Mouse (Mus musculus) heart, postnatal 25 days (tissue): ENCODE measurements at regions not wholly inside any gene's neighbourhood (a gene's known extent, or its start where the extent isn't known, plus 50 kb on each side); places are given as distances from the start of the nearest gene placed in this dataset.

Experiments
- DNase-seq: peaks from one replicate; pipeline ENCODE4 v3.0.0; 2022; ENCODE audit warnings: low spot score
- intact Hi-C: fragments of 180-260 bp; cut with DNase I; formaldehyde crosslinking; loops from one replicate; pipeline ENCODE4 v1.15.1; 2025

DNA sequence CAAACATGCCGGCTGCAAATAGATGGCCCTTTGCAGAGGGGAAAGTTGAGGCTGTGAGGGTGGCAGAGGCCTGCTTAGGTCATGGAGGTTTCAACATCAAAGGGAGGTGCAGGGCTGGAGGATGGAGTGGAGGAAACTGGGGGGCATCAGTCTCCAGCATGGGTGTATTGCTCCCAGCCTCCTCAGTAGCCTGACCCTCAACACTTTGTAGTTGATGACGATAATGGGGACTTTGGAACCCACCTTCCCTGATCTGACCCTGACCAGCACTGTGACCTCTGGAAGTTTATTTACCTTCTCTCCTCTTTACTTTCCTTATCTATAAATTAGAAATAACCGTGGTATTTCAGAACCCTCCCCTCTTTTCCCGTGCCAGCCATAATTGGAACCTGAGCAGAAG is 56.2 kb downstream of the Gm26897 start:
- no peak for DNase-seq
- intact Hi-C loops, result no loop called here

DNA sequence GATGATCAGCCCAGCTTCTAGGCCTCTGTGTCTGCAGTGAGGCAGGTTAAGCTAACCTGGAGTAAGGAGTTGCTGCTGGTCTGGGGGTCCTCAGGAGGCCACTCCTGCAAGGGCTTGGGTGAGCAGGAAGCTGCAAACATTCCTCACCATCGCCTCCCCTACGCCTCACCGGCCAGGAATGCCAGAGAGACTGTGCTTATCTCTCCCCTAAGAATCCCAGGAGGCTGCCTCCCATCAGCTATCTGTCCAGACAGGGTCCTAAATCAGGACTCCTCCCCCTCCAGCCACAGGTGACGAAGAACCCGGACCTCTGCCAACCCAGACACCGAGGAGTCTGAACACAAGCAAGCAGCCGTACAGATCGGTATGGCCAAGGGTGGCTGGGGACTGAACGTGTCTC is 56.8 kb downstream of the Gm26897 start:
- no peak for DNase-seq
- intact Hi-C loops, result no loop called here

DNA sequence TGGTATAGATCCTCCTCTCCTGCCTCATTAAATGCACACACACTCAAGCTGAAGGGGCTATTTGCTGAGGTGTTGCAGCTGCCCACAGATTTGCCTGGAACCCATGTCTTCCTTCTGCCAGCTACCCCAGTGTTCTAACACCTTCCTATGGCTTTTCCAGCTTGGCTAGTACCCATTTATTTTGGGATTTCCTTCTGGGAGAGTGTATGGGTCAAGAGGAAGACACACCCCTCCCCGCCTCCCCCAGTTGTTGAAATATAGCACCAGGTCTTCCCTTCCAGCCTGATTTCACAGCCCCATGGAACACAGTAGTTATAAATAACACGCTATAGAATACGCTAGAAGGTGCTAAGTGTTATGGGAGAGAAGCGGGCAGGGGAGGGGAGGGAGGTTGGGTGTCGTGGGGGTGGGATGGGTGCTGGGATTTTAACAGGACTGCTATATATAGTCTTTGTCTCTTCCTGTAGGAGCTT is 57.4 kb downstream of the Gm26897 start:
- intact Hi-C loops, result no loop called here
- DNase-seq, result no peak

DNA sequence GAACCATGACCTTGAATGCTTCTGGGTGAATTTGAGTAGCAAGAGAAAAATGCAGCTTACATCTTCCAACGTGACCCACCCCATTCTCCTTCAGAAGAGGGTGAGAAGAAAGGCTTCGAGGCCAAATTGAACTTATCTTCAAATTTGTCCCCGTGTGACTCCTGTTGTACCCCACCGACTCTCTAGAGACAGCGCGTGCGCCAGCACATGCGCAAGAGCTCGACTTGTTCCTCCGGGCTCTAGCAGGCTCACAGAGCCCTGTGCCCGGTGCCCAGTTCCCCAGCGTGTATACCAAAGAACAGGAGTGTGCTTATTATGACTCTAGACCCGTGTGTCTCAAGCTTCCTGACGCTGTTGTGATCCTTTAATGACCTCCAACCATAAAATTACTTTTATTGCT is 59.0 kb downstream of the Gm26897 start:
- no peak for DNase-seq
- intact Hi-C loops, result no loop called here

GRCm38 (mm10) chr5:111793178-111793577 is 59.5 kb downstream of the Gm26897 start:
- intact Hi-C loops, result no loop called here

GRCm38 (mm10) chr5:111796889-111797288 is 63.2 kb downstream of the Gm26897 start:
- intact Hi-C loops, result no loop called here
- no peak for DNase-seq

More at GRCm38 (mm10) chr5:111793178-111793577, 59.5 kb downstream of the Gm26897 start:
- DNase-seq, result no peak

DNA sequence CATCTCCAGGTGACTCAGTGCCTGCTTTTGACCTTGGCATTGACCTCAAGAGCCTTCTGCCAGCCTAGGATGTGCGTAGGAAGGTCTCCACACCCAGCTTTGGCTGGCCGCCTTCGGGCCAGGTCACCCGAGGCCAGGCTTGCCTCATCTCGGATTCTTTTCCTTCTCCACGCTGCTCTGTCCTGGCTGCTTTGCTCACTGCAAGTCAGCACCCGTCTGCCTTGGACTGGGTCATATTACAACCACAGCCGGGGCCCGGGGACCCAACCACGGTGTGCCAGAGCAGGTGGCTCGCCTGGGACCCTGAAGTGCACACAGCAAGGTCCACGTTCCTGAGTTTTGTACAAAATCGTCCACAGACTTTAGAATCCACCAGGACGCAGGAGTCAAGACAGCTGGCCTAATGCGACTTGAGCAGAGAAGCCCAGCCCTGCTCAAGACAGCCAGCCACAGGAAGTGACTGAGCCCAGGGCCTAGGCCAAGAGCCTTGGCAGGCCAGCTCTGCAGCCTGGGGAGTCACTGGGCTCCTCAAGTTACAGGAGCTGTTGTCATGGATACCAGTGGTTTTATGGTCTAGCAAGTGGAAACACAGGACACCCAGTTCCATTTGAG is 66.1 kb downstream of the Gm26897 start:
- DNase-seq, result peak; percentile 86
- intact Hi-C loops, result no loop called here

DNA sequence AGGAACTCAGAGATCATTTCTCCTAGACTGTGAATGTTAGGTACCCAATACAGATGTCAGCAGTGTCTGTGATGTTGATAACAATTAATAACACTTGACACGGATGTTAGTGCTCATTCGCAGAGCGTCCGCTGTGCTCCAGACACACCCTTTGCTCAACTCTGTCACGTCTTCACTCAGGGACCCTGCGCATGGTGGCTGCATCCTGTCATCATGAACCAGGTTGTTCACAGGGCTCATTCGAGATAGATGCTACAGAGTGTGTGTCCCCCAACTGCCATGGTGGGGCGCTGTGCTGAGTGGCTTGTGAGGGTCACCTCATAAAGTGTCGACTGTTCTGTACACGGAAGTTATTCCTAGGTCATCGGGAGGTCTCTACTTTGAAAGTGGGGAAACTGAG is 66.8 kb downstream of the Gm26897 start:
- no peak for DNase-seq
- intact Hi-C loops, result no loop called here

DNA sequence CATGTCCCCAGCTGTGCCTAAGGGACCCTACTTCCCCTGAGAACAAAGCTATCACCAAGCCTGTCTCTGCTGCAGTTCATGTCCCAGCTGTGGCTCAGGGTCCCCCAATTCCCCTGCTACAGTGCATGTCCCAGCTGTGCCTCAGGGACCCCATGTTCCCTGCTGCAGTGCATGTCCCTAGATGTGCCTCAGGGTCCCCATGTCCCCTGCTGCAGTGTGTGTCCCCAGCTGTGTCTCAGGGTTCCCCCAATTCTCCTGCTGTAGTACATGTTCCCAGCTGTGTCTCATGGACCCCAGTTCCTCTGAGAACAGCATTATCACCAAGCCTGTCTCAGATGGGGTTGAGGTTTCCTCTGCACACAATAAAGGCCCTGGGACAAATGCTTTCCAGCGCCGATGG is 67.3 kb downstream of the Gm26897 start:
- intact Hi-C loops, result no loop called here
- no peak for DNase-seq

DNA sequence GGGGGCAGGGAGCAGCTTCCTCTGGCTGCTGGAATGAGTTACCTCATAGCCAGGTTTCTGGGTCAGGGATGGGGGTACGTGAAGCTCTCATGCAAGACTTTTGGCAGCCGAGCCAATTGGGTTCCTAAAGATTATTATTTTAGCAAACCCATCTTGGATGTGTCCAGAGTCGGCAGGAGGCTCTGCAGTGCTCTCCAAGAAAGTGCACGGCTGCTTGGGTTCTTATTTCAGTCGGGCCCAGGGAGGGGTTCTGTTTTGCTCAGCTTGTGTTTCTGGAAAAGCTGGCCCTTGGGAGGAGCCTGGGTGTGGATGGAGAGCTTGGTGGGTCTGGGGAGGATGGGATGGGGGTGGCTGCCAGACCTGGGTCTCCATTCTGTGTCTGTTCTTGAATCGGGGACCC is 70.8 kb downstream of the Gm26897 start:
- intact Hi-C loops, result no loop called here
- no peak for DNase-seq

GRCm38 (mm10) chr5:111805150-111805549 is 71.4 kb downstream of the Gm26897 start:
- DNase-seq, result no peak
- intact Hi-C loops, result no loop called here

GRCm38 (mm10) chr5:111805761-111806191 is 72.1 kb downstream of the Gm26897 start:
- no peak for DNase-seq

DNA sequence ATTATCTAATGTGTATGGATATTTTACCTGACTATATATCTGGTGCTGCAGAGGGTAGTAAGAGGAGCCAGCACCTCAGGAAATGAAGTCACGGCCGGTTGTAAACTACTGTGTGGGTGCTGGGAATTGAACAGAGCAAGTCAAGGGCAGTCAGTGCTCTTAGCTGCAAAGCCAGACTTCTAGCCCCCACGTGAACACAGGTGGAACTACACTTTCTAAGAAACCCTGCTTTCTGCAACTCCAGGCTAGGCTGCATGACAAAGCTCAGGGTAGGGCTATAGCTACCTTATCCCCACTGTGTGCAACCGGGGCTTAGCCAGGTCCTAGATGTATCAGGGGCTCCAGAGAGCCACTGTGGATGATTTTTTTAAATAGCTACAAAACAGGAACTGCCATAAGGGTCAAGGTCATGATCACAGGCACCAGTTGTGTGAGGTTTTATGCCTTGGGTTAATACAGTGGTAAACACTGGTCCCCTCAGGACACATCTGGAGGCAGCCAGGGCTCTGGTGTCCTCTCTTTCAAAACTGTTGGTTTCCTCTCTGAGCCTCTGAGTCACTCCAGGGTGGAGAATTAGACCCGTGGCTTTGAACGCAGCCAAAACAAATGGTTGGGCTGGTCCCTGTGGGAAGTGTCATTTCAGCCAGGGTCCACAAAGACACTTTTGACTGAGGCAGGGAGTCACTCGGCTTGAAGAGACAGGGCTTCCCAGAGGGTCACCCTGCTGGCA is 76.5 kb downstream of the Gm26897 start:
- peak; percentile 69 for DNase-seq
- intact Hi-C loops, result no loop called here

More at GRCm38 (mm10) chr5:111805761-111806191, 72.1 kb downstream of the Gm26897 start:
- intact Hi-C loops, result no loop called here

GRCm38 (mm10) chr5:111812581-111812980 is 78.9 kb downstream of the Gm26897 start:
- intact Hi-C loops, result no loop called here
- DNase-seq, result no peak

GRCm38 (mm10) chr5:111813090-111813753 is 79.5 kb downstream of the Gm26897 start:
- intact Hi-C loops, result no loop called here
- DNase-seq, result no peak

DNA sequence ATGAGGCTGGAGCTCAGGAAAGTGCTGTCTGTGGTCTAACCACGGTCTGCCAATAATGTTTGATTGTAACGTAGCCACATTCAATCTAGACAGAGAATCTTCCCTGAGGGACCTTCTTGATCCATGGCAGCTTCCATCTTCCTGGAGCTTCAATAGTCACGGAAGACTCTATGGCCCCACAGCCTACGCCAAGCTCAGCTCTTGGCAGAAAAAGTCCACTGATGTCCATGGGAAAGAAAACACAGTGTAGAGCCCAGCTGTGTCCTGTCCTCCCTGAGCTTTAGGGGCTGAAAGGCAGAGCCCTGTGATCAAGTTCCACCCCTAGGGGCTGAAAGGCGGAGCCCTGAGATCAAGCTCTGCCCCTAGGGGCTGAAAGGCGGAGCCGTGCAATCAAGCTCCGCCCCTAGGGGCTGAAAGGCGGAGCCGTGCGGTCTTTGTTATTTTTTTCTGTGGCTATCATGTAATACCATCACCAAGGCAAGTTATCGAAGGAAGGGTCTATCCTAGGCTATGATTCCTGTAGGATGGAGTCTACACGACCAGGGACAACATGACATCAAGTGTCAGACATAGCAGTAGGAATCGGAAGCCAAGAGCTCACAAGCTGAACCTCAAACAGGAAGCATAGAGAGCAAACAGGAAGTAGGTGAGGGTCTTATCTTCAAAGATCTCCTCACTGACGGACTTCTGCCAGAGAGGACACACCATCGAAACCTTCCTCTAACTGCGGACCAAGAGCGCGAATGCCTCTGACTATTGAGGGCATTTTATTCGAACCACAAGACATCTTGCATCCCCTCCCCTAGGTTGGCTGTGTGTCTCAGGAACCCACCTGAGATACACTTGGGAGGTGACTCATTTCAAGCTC is 81.4 kb downstream of the Gm26897 start:
- DNase-seq, result no peak

DNA sequence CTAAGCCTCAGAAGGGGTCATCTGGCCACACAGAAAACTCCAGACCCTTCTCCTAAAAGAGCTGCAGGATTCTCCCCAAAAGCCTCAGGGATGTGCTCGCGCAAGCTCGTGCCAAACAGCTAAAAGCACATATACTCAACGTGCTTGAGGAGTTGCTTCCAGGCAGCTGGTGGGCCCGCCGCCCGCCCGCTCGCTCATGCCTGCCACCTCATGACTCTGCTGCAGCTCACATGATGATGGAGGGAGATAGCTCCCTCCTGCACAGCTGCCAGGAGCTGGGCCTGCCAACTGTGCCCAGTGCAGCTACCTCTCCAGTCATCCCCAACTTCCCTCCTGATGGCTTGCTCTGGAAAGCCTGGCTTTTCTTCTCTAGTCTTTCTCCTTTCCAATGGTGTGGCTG is 87.2 kb downstream of the Gm26897 start:
- no peak for DNase-seq
- intact Hi-C loops, result no loop called here

More for the DNA sequence above, 81.4 kb downstream of the Gm26897 start:
- intact Hi-C loops, result no loop called here

DNA sequence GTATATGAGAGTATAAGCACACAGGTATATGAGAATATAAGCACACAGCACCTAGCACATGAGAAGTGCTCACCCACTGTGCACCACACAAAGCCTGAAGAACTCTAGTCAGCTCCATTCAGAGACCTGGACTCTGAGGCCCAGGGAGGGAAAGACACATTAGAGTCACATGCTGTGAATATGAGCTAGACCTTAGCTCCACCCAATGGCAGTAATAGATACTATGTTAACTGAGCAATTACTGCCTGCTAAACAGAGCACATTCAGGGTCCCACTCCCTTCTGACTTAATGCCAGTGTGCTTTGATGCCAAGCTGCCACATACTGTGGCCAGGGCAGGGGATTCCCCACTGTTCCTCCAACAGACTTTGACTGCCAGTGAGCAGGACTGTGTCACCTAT is 89.2 kb downstream of the Gm26897 start:
- no peak for DNase-seq
- intact Hi-C loops, result no loop called here

DNA sequence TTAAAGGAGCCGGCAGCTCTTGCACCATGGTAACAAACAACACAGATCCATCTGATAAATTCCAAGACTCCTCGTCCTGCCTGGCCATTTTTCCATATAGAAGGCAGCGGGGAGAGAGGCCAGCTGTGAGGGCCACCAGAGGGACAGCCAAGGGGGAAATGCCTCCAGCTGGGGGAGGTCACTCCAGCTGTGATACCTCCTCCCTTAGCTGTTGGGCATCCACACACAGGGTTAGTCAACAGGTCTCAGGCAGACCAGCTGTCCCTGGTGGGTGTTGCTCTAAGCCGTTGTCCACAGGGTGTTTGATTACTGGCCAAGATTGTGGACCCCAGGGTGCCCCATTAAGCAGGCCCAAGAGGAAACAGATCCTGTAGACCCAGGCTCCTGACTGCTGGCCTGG is 89.7 kb downstream of the Gm26897 start:
- intact Hi-C loops, result no loop called here

GRCm38 (mm10) chr5:111823842-111824241 is 90.1 kb downstream of the Gm26897 start:
- intact Hi-C loops, result no loop called here
- no peak for DNase-seq

More for the DNA sequence above, 89.7 kb downstream of the Gm26897 start:
- no peak for DNase-seq
